Mouse (Mus musculus): Measurements from ENCODE around the gene Plvap.
A peak's percentile ranks its signal among the peaks of the same experiment; 100 is the strongest.

The Plvap gene

DNA sequence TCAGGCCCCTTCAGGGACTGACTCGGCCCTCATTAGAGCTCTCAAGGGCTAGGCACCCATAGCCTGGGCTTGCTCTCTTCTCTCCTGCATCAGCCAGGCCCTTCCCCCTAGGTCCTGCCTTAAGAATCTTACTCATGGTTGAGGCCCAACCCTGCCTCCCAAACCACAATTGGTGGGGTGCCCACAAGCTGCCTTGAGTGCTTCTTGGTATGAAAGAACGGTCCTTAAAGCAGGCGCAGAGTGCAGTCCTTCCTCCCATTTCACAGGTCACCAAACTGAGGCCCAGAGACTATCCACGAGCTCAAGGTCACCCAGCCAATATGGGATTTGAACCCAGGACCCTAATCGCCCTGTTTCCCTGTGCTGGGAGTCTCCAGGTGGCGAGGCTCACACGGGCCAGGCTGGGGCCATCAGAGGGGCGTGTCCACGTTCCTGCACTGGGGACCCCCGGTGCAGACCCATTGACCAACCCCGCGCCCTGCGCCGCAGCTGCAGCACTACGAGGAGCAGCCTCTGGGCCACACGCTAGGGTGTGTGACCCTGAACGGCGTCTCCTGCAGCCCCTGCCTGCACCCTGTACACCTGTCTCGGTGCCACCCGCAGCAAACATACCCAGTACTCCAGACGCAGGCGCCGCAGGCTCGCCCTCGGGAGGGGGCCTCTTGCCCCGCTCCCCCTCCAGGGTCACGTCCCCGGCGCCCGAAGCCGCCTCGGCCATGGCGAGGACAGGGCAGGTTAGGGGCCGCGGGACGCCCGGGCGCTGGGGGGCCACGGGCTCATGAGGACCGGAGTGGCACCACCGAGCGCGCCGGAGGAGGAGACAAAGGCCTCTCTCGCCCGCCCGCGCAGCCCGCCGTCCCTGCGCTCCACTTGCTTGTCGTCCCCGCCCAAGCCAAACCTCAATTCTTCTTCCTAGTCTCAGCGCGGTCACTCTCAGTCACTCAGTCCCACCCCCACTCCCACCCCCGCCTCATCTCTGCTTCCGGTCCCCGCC, 26.1 kb downstream of the Plvap start, which contains the start of gene Ano8:
Gene Ano8, minus strand, starts transcription at position 822 of the 994 bp plus-strand sequence.
- DNase-seq = peak; percentile 79 to 83

DNA sequence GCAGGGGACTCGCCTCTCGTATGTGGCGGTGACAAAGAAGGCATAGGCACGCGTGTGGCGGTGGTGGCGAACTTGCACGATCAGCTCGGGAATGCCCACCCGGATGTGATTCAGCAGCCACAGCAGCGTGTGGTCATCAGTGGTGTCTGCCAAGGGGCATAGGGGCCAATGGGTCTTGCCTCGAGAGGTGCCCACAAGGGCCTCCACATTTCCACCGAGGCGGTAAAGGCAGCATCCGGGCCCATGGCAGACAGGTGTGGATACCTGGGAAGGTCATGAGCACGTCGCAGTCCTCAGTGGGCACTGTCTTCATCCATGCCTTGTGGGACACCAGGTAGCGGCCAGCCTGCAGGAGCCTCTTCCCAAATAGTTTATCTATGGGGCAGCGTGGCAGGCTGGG, 26.8 kb downstream of the Plvap start:
- DNase-seq = peak in 1 of 2 experiments; percentile 19

DNA sequence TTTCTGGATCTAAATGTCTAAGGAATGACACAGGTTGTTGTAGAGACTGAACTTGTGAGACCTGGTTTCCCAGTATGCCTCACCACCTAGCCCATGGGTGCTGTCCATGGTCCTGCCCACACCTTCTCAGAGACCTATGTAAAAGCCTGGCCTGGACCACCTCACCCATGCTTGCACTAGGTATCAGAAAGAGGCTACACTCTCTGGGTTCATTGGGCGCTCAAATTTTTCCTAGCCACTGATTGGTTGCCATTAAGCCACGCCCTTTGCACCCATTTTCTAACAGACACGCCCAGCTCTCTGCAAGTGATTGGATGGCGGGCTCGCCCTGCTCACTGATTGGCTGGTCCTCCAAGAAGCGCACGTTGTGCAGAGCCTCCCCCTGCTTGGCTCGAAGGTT, 27.6 kb downstream of the Plvap start:
- DNase-seq = peak; percentile 56

DNA sequence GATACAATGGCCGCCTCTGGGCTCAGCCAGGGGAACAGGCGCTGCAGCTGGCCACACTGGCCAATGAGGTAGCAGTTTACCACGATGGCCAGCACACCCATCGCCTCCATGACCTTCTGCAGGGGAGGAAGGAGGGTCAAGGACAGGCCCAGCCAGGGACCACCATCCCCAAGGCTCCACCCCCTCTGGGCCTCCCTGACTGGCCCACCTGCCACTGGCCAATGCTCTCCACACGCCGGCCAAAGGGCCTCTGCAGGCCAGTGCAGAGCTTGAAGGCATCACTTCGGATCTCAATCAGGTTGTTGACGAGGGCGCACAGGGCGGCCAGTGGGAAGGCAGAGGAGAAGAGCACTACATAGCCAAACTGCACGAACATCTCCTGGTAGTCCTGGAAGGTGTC, 32.6 kb downstream of the Plvap start:
- DNase-seq = no peak

DNA sequence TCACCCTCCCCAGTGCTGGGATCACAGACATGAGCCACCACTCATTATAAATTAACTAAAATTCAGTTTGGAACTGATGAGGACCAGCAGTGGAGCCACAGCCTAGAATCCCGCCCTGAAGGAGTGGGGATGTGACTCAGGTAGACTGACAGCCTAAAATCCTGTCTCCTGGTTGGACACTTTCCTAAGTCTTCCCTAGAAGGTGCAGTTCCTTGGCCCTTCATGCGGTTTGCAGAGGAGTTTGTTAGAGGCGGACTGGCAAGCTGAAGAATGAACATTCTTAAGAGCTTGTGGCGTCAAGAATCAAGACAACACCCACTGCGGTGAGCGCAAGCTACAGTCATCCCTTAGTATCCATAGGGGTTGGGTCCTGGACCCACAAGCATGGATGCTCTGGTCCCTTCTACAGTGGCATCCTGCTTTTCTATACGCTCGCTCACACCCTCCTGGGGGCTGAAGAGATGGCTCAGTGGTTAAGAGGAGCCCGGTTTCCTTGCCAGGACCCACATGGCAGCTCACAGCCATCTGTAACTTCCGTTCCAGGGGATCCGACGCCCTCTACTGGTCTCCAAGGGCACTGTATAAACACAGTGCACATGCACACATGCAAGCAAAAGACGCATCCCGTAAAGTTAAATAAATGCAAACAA, 34.2 kb downstream of the Plvap start:
- DNase-seq = no peak

DNA sequence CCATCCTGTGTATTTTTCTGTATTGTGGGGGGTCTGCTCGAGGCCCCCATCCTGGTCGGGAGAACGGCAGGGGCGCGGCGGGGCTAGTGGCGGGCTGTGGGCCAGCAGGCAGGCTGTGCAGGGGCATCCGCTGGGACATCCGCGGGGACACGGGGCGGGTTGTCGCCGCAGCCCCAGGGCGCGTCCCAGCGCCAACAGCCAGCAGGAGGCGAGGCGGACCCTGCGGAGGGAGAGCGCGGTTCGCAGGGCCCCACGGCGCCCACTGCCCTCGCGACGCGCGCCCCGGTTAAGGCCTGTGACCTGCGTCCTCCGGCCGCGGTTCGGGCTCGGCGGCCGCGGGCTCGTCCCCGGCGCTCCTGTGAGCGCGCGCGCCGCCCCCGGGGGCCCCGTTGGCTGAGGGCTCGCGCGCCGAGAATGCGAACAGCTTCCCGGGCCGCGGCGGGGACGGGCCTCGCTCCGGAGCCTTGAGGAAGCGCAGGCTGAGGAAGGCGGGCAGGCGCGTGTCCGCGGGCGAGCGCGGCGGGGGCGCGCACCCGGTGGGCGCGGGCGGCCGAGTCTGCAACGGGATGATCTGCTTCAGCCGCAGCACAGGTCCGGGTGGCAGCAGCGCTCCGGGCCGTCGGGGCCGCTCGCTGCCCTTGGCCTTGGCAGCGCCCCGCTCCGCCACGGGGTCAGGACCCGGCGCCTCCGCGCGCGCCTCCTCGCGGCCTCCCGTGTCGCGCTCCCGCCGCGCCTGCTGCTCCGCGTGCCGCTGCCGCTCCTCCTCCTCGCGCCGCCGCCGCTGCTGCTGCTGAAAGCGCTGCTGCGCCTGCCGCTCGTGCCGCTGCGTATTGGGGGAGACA, 35.2 kb downstream of the Plvap start:
- DNase-seq = peak; percentile 83 to 86

DNA sequence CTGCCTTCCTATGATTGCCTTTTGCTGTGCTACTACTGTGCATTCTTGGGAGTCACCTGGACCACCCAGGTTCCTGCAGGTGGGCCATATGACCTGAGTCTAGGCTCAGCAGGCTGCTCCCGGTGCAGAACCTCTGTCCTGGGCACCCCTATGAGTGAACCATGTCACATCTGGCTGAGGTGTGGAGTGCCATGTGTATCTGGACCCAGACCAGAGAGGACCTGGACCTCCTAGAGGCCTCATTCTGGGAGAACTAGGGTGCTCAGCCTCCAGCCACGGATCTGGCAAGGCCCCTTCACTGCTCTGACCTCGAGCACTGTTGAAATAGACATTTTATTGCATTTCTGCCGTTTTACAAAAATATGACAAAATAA, 35.9 kb downstream of the Plvap start:
- no peak for DNase-seq

DNA sequence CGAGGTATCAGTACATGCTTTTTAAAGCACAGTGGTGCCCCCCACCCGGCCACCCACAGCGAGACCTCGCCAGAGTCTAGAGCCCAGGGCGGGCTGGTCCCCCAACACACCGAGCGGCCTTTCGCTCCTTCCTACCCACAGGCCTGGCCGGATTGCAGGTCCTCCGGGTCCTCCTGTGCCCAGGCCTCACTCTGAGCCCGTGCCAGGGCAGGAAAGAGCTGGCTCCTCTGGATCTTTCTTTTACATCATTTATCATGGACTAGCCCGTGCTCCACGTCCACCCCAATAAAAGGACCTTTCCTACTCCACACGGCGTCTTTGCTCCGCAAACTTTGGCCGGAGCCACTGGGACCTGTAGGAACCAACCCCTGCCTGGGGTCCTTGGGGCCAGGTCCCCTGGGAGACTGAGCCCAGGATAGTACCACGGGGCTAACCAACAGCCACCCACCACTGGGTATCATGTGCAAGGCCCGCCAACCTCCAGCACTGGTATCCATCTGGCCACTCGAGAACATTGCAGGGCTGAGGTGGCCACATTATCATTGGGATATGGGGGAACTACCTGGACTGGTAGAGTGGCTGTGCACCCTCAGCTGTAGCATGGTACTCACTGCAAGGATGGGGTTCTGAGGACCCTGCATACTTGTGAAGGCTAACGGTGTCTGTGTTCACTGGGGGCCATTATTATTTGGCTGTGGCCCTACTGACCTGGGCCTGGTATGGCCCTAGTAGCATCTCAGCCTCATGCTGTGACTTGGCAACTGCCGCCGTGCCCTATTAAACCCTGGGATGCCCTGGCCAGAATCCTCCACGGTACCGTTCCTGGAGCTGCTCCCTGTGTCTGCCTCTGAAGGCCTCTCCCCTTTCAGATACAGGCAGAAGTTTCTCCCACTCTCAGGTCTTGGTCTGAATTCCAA, 36.5 kb downstream of the Plvap start:
- no peak for DNase-seq

DNA sequence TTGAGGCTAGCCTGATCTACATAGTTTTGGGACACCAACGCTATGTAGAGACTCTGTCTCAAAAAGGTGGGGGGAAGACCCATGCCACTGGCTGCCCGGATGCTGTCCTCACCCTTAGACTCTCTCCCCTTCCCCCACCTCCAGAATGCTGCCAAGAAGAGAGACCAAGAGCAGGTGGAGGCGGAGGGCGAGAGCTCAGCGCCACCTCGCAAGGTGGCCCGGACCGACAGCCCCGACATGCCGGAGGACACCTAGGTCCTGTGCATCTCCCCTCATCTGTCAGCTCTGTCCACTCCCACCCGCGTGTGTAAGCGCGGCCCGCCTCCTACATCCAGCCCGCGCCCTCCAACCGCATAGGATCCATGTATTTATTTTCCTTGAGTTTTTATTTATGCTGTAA, 37.2 kb downstream of the Plvap start:
- no peak for DNase-seq

DNA sequence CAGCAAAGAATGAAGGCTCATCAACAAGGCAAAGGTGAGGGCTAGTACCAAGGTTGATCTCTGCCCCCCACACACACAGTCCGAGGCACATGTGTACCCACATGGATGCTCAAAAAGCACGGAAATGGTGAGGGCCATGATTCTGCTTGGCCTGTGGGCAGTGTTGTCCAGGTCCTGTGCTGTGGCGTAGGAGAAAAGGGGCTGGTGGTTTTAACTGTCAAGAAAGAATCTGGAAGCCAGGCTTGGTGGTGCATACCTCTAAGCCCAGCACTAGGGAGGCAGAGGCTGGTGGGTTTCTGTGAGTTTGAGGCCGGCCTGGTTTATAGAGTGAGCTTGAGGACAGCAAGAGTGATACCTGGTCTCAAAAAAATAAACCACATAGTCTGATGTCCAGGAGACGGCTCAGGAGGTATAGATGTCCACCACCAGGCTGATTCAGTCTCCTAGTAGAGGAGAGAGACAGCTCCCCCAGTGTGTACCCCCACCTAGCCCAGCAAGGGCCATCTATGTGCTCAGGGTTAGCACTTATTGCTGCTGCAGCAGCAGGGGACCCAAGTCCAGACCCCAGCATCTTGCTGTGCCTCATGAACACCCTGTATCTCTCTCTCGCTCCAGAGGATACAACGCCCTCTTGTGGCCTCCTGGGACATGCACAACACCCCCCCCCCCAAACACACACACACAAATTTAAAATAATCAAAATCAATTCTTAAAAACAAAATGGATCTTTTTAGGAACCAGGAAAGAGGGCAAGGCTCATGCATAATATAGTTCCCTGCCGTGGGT, 38.8 kb downstream of the Plvap start:
- DNase-seq = no peak

DNA sequence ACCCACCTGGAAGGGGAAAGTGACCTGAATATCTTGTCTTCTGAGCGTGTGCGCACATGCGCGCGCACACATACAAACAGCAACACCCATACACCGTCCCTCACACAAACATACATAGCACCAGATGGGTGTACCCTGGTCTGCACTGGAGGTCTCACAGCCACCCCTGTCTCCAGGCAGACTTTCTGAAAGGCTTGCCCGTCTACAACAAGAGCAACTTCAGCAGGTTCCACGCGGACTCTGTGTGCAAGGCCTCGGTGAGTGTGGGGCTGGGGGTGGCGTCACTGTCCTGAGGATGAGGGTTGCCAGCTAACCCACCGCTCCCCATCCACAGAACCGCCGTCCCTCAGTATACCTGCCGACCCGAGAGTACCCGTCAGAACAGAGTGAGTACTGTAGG, 39.7 kb downstream of the Plvap start:
- no peak for DNase-seq

DNA sequence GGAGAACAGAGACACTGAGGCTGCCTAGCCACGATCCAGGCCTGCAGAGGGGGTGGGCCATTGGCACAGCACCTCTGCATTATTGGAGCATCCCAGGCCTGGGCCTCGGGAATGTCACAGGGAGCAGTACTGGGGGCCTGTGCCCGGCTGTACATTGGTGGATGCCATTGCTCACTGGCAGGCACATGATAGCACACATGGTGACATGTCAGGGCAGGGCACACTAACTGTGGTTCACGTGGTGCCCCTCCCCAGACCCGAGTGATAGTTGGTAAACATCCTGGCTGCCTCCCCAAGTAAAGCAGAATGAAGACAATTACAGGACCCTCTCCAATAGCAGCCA, 40.7 kb downstream of the Plvap start:
- DNase-seq = no peak

DNA sequence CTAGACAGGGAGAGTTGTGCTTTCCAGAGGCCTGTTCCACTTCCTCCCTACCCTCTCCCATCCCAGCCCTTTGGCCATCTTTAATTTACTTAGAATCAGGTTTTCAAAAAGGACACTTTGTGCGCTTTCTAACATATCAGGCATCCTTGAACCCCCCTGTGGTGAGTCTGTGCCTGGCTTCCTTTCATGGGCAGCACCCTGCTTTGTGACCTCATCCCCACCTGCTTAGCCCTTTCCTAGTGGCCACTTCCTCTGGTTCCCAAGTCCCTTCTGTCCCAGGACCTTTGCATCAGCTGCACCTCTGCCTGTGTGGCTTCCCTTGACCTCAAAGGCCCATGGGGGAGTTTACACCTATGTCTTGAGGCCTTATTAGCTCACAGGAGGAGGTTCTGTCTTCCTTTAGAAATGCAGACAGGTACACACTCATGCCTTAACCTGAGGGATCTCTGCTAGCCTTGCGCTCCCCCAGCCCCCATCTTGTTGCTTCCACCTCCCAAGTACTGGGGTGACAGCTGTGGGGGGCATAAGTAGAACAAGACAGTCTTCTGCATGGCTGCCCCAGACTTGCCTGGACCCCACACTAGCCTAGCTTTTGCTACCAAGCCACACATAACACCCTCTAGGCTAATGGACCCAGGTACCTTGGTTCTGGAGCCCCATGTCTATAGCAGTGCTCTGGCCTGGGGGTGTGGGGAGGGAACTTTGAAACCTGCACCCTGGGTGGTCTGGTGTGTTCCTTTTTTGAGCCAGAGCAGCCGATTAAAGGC, 41.2 kb downstream of the Plvap start:
- no peak for DNase-seq

DNA sequence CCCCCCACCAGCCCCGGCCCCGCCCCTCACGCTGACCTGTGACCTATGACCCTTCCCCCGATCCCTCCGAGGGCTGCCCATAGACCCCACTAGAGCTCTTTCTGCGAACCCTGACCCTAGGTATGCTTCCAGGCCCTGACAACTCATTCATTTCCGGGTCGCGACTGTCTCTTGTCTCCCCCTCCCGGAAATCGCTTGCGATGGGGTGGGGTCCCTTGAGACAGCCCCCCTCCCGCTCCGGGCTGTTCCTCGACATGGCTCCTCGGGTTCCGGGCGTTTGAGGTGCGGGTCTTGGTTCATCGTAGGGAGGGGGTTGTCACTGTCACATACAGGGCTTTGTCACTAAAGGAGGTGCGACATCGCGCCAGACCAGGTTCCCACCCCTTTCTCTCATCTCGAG, 42.1 kb downstream of the Plvap start:
- DNase-seq = peak; percentile 62 to 75

DNA sequence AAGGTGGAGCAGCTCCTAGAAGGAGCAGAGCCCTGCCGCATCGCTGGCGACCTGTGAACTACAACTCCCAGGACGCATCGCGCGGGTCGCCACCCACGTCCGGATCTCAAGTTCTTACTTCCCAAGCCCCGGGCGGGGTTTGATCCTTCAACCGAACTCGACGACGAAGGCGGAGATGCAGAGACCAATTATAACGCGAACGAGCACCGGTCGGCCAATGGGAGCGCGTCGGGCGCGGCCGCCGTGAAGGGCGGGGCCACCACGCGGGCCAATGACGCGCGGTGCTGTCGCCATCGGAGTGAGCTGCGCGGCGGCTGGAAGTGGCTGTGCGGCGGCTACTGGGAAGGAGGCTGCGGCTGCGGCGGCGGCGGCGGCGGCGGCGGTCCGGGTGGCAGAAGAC, 42.6 kb downstream of the Plvap start, which contains the start of gene Dda1:
Gene Dda1, plus strand, starts transcription at position 284 of the 400 bp plus-strand sequence.
- DNase-seq = peak; percentile 95 to 98

DNA sequence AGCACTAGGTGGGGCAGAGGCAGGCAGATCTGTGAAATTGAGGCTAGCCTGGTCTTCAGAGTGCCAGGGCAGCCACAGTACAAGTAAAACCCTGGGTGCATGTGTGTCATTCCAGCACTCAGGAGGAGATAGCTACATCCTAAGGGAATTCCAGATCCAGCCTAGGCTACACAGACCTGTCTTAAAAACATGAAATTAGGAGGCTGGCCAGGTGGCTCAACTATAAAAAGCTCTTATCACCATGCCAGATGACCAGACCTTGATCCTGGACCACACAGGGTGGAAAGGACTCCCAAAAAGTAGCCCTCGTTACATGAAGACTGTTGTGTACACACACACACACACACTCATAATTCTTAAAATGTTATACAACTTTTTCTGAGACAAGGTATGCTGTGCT, 43.6 kb downstream of the Plvap start:
- DNase-seq = no peak

DNA sequence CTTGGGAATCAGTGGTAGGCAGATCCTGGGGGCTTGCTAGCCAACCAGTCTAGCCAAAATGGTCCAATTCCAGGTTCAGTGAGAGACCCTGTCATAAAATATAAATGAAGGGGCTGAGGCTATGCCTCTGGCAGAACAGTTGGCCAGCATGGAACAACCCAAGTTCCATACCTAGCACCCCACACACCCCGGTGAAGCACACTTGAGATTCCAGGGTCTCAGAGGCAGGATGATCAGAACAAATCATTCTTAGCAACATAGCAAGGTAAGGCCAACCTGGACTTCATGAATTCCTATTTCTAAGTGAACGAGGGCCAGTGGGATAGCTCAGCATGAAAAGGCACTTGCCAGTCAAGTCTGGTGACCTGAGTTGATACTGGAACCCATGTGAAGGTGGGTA, 44.4 kb downstream of the Plvap start:
- no peak for DNase-seq

DNA sequence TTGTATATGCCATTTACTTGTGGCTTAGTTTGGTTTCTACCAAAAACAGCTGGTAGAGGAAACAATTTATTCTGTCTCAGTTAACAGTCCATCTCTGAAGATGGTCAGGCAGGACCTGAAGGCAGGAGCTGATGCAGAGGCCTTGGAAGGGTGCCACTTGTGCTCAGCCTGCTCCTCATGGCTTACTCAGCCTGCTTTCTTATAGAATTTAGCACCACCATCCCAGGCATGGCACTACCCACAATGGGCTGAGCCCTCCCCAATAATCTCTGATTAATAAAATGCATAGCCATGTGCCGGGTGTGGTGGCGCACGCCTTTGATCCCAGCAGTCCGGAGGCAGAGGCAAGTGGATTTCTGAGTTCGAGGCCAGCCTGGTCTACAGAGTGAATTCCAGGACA, 45.4 kb downstream of the Plvap start:
- no peak for DNase-seq

DNA sequence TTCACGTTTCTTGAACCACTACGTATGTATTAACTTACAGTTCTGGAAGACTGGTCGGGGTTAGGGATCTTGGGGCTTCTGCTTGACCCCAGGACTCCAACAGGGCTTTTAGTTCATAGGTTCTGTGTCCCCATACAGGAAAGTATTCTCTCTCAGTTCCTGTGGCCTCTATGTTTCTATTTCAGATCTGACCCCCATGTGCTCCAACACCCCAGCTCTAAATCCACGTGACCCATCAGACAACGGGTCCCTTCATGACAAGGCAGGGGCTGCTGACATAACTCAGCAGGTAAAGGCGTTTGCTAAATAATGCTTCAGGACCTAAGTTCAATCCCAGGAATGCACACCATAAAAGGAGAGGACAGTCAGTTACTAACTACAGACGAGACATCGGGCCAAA, 45.8 kb downstream of the Plvap start:
- DNase-seq = no peak

Measured in thymus, postnatal 36 days (tissue).